Mouse (Mus musculus): ENCODE data around the gene Pigv. TPM values are rescaled to one million over a fixed set of nuclear protein-coding genes. Genes with fewer than 3 reads are reported as not detected.
A peak's percentile ranks its signal among the peaks of the same experiment; 100 is the strongest.

Pigv gene
- polyA plus RNA-seq, 1 experiment = 9.8 TPM

GRCm38 (mm10) chr4:133680206-133680786, 7.8 kb upstream of the Pigv start:
- no peak for TF ChIP-seq MYOG (IDR thresholded peaks at IDR 0.05; ENCODE audit: control insufficient read depth in 1 of 3, insufficient read depth in 1 of 3, insufficient read length in 2 of 3, low read depth in 2 of 3)
- TF ChIP-seq POLR2A (IDR thresholded peaks at IDR 0.05; ENCODE audit: insufficient read length, low read depth) = no peak
- TF ChIP-seq E2F4 (IDR thresholded peaks at IDR 0.05; ENCODE audit: insufficient read depth) = no peak
- no peak for TF ChIP-seq POLR2AphosphoS2 (IDR thresholded peaks at IDR 0.05; ENCODE audit: insufficient read length, low read depth)
- TF ChIP-seq REST (IDR thresholded peaks at IDR 0.05; ENCODE audit: insufficient read depth, insufficient read length) = no peak
- TF ChIP-seq TCF12 (IDR thresholded peaks at IDR 0.05; ENCODE audit: insufficient read depth, poor library complexity, severe bottlenecking) = no peak
- TF ChIP-seq SRF (IDR thresholded peaks at IDR 0.05; ENCODE audit: control insufficient read depth, insufficient read length, low read depth) = no peak
- TF ChIP-seq MAX (IDR thresholded peaks at IDR 0.05; ENCODE audit: low read depth) = no peak
- H3K27me3 ChIP-seq (ENCODE audit: control insufficient read depth, insufficient read depth, insufficient read length) = no peaks in the 10 kb centered on the region
- H3K79me2 ChIP-seq (ENCODE audit: control insufficient read depth, insufficient read depth) = no peaks in the 10 kb centered on the region
- no peak overlapping the region for H3K4me2 ChIP-seq (ENCODE audit: low read depth)
- peaks cover 37% of the 10 kb centered on the region for H3K36me3 ChIP-seq (ENCODE audit: control insufficient read depth, insufficient read depth)
- H3ac ChIP-seq (ENCODE audit: control insufficient read depth, insufficient read length) = no peak overlapping the region
- H3K4me3 ChIP-seq = no peak overlapping the region

- TF ChIP-seq POLR2AphosphoS2 (IDR thresholded peaks at IDR 0.05; ENCODE audit: insufficient read length, low read depth) (no peak), CEBPB (IDR thresholded peaks at IDR 0.05; ENCODE audit: insufficient read depth, poor library complexity, severe bottlenecking) (no peak), TCF12 (IDR thresholded peaks at IDR 0.05; ENCODE audit: insufficient read depth, poor library complexity, severe bottlenecking) (no peak), MYOD1 (IDR thresholded peaks at IDR 0.05; ENCODE audit: control insufficient read depth in 1 of 3, insufficient read length in 2 of 3, low read depth in 2 of 3) (no peak), MYOG (IDR thresholded peaks at IDR 0.05; ENCODE audit: control insufficient read depth in 1 of 3, insufficient read depth in 1 of 3, insufficient read length in 2 of 3, low read depth in 2 of 3) (no peak), E2F4 (IDR thresholded peaks at IDR 0.05; ENCODE audit: insufficient read depth) (no peak), USF1 (IDR thresholded peaks at IDR 0.05; ENCODE audit: low read depth) (no peak)
- H3K4me3 ChIP-seq = no peak overlapping the region
- no peak overlapping the region for H3ac ChIP-seq (ENCODE audit: control insufficient read depth, insufficient read length)
- no peaks in the 10 kb centered on the region for H3K27me3 ChIP-seq (ENCODE audit: control insufficient read depth, insufficient read depth, insufficient read length)
- H3K36me3 ChIP-seq (ENCODE audit: control insufficient read depth, insufficient read depth) = peaks cover 33% of the 10 kb centered on the region
- no peak overlapping the region for H3K4me2 ChIP-seq (ENCODE audit: low read depth)
- no peaks in the 10 kb centered on the region for H3K79me2 ChIP-seq (ENCODE audit: control insufficient read depth, insufficient read depth)
Measured at GRCm38 (mm10) chr4:133679629-133680028, 7.2 kb upstream of the Pigv start.

GRCm38 (mm10) chr4:133677266-133677665, 4.8 kb upstream of the Pigv start:
- TF ChIP-seq MYOD1 (IDR thresholded peaks at IDR 0.05; ENCODE audit: control insufficient read depth in 1 of 3, insufficient read length in 2 of 3, low read depth in 2 of 3) (no peak), TCF12 (IDR thresholded peaks at IDR 0.05; ENCODE audit: insufficient read depth, poor library complexity, severe bottlenecking) (no peak), MYOG (IDR thresholded peaks at IDR 0.05; ENCODE audit: control insufficient read depth in 1 of 3, insufficient read depth in 1 of 3, insufficient read length in 2 of 3, low read depth in 2 of 3) (no peak), SRF (IDR thresholded peaks at IDR 0.05; ENCODE audit: control insufficient read depth, insufficient read length, low read depth) (no peak), USF1 (IDR thresholded peaks at IDR 0.05; ENCODE audit: low read depth) (no peak), REST (IDR thresholded peaks at IDR 0.05; ENCODE audit: insufficient read depth, insufficient read length) (no peak), CEBPB (IDR thresholded peaks at IDR 0.05; ENCODE audit: insufficient read depth, poor library complexity, severe bottlenecking) (no peak), POLR2A (IDR thresholded peaks at IDR 0.05; ENCODE audit: insufficient read length, low read depth) (no peak), TCF3 (IDR thresholded peaks at IDR 0.05; ENCODE audit: insufficient read length, low read depth) (no peak)
- Histone ChIP-seq H3K4me3 (no peak overlapping the region), H3K27me3 (ENCODE audit: control insufficient read depth, insufficient read depth, insufficient read length) (no peaks in the 10 kb centered on the region), H3K36me3 (ENCODE audit: control insufficient read depth, insufficient read depth) (peaks cover 11% of the 10 kb centered on the region), H3K4me2 (ENCODE audit: low read depth) (no peak overlapping the region), H3K79me2 (ENCODE audit: control insufficient read depth, insufficient read depth) (no peaks in the 10 kb centered on the region), H3ac (ENCODE audit: control insufficient read depth, insufficient read length) (no peak overlapping the region)

- Histone ChIP-seq H3K27me3 (ENCODE audit: control insufficient read depth, insufficient read depth, insufficient read length) (no peaks in the 10 kb centered on the region), H3K4me3 (no peak overlapping the region), H3K4me2 (ENCODE audit: low read depth) (peak overlapping the region; percentile 37), H3ac (ENCODE audit: control insufficient read depth, insufficient read length) (no peak overlapping the region), H3K79me2 (ENCODE audit: control insufficient read depth, insufficient read depth) (no peaks in the 10 kb centered on the region), H3K36me3 (ENCODE audit: control insufficient read depth, insufficient read depth) (peaks cover 9% of the 10 kb centered on the region)
- TF ChIP-seq TCF12 (IDR thresholded peaks at IDR 0.05; ENCODE audit: insufficient read depth, poor library complexity, severe bottlenecking) (no peak), REST (IDR thresholded peaks at IDR 0.05; ENCODE audit: insufficient read depth, insufficient read length) (no peak), TCF3 (IDR thresholded peaks at IDR 0.05; ENCODE audit: insufficient read length, low read depth) (no peak), POLR2A (IDR thresholded peaks at IDR 0.05; ENCODE audit: insufficient read length, low read depth) (no peak), CEBPB (IDR thresholded peaks at IDR 0.05; ENCODE audit: insufficient read depth, poor library complexity, severe bottlenecking) (no peak), USF1 (IDR thresholded peaks at IDR 0.05; ENCODE audit: low read depth) (no peak)
Measured at GRCm38 (mm10) chr4:133676189-133676588, 3.7 kb upstream of the Pigv start.

GRCm38 (mm10) chr4:133675594-133676016, 3.2 kb upstream of the Pigv start:
- Histone ChIP-seq H3K36me3 (ENCODE audit: control insufficient read depth, insufficient read depth) (peaks cover 9% of the 10 kb centered on the region), H3K4me2 (ENCODE audit: low read depth) (peak overlapping the region; percentile 37), H3K27me3 (ENCODE audit: control insufficient read depth, insufficient read depth, insufficient read length) (no peaks in the 10 kb centered on the region), H3ac (ENCODE audit: control insufficient read depth, insufficient read length) (no peak overlapping the region), H3K4me3 (no peak overlapping the region), H3K79me2 (ENCODE audit: control insufficient read depth, insufficient read depth) (no peaks in the 10 kb centered on the region)
- TF ChIP-seq TCF3 (IDR thresholded peaks at IDR 0.05; ENCODE audit: insufficient read length, low read depth) (no peak), MAX (IDR thresholded peaks at IDR 0.05; ENCODE audit: low read depth) (no peak)
